Mouse (Mus musculus): ENCODE measurements around the gene H2al1i. TPM values are rescaled to one million over a fixed set of nuclear protein-coding genes. Genes with fewer than 3 reads are reported as not detected.
A peak's percentile ranks its signal among the peaks of the same experiment; 100 is the strongest.
"Not testable (repeated sequence)": the region's sequence is repeated elsewhere in the genome, so short reads cannot be mapped to it uniquely, and the experiment has no call there.

The H2al1i gene
- polyA plus RNA-seq (2015; fragmentation: Nextera tagmentation; extraction: Ambion mirVana): not detected in 2 replicates

- not testable (repeated sequence) for H3K36me3 ChIP-seq (ENCODE audit: insufficient read depth, low read length); H3K9ac ChIP-seq (replicated peaks; ENCODE audit: low read depth); ATAC-seq; H3K4me2 ChIP-seq (replicated peaks; ENCODE audit: low read depth, low read length); H3K4me1 ChIP-seq (ENCODE audit: insufficient read depth, low read depth, low read length); H3K27ac ChIP-seq (ENCODE audit: low read length); H3K4me3 ChIP-seq (ENCODE audit: low read depth, low read length); DNase-seq (ENCODE audit: low spot score); H3K9me3 ChIP-seq (ENCODE audit: low read length); H3K27me3 ChIP-seq (replicated peaks; ENCODE audit: insufficient read depth, low read length)
- WGBS: 67% methylated on average over 2 of the region's 5 CpGs
Observed at GRCm38 (mm10) chrX:11324359-11324758, at the start of gene H2al1i. TSS of gene H2al1i (plus strand) at chrX:11324659.

- H3K4me1 ChIP-seq (ENCODE audit: insufficient read depth, low read depth, low read length): no peaks in the 10 kb centered on the region
- H3K27ac ChIP-seq (ENCODE audit: low read length): no peak overlapping the region
- H3K9ac ChIP-seq (replicated peaks; ENCODE audit: low read depth): no peak overlapping the region
- DNase-seq (ENCODE audit: low spot score) (no peak), ATAC-seq (no peak)
- no peak overlapping the region for H3K4me2 ChIP-seq (replicated peaks; ENCODE audit: low read depth, low read length)
- H3K9me3 ChIP-seq (ENCODE audit: low read length): no peaks in the 10 kb centered on the region
- H3K36me3 ChIP-seq (ENCODE audit: insufficient read depth, low read length): no peaks in the 10 kb centered on the region
- no peak for TF ChIP-seq CTCF (IDR thresholded peaks at IDR 0.05)
- no peak for TF ChIP-seq EP300 (IDR thresholded peaks at IDR 0.05)
- H3K4me3 ChIP-seq (ENCODE audit: low read depth, low read length): no peak overlapping the region
- H3K27me3 ChIP-seq (replicated peaks; ENCODE audit: insufficient read depth, low read length): no peaks in the 10 kb centered on the region
- 51% methylated on average over 6 of the region's 6 CpGs for WGBS
Observed at GRCm38 (mm10) chrX:11277083-11277482, 47.4 kb upstream of the H2al1i start.

- TF ChIP-seq CTCF (IDR thresholded peaks at IDR 0.05): no peak
- TF ChIP-seq EP300 (IDR thresholded peaks at IDR 0.05): no peak
- no peak for DNase-seq (ENCODE audit: low spot score)
- H3K4me2 ChIP-seq (replicated peaks; ENCODE audit: low read depth, low read length): no peak overlapping the region
- no peaks in the 10 kb centered on the region for H3K9me3 ChIP-seq (ENCODE audit: low read length)
- WGBS: 51% methylated on average over 2 of the region's 2 CpGs
- H3K4me3 ChIP-seq (ENCODE audit: low read depth, low read length): no peak overlapping the region
- no peak overlapping the region for H3K9ac ChIP-seq (replicated peaks; ENCODE audit: low read depth)
- H3K27me3 ChIP-seq (replicated peaks; ENCODE audit: insufficient read depth, low read length): no peaks in the 10 kb centered on the region
- no peaks in the 10 kb centered on the region for H3K36me3 ChIP-seq (ENCODE audit: insufficient read depth, low read length)
- no peaks in the 10 kb centered on the region for H3K4me1 ChIP-seq (ENCODE audit: insufficient read depth, low read depth, low read length)
- no peak for ATAC-seq
- H3K27ac ChIP-seq (ENCODE audit: low read length): no peak overlapping the region
Observed at GRCm38 (mm10) chrX:11280741-11281140, 43.7 kb upstream of the H2al1i start.

GRCm38 (mm10) chrX:11288306-11288882, 36.1 kb upstream of the H2al1i start:
- WGBS: 37% methylated on average over 14 of the region's 14 CpGs
- no peaks in the 10 kb centered on the region for H3K36me3 ChIP-seq (ENCODE audit: insufficient read depth, low read length)
- peak; percentile 74 for ATAC-seq
- H3K27me3 ChIP-seq (replicated peaks; ENCODE audit: insufficient read depth, low read length): no peaks in the 10 kb centered on the region
- DNase-seq (ENCODE audit: low spot score): peak; percentile 28
- H3K4me2 ChIP-seq (replicated peaks; ENCODE audit: low read depth, low read length): no peak overlapping the region
- no peaks in the 10 kb centered on the region for H3K4me1 ChIP-seq (ENCODE audit: insufficient read depth, low read depth, low read length)
- H3K4me3 ChIP-seq (ENCODE audit: low read depth, low read length): no peak overlapping the region
- no peak overlapping the region for H3K9ac ChIP-seq (replicated peaks; ENCODE audit: low read depth)
- TF ChIP-seq EP300 (IDR thresholded peaks at IDR 0.05) (0 out of 2 replicates have a peak, but pooled peaks have one; percentile 22), CTCF (IDR thresholded peaks at IDR 0.05) (no peak)
- H3K27ac ChIP-seq (ENCODE audit: low read length): no peak overlapping the region
- H3K9me3 ChIP-seq (ENCODE audit: low read length): no peaks in the 10 kb centered on the region

GRCm38 (mm10) chrX:11289244-11289643, 35.2 kb upstream of the H2al1i start:
- Histone ChIP-seq H3K4me2 (replicated peaks; ENCODE audit: low read depth, low read length) (no peak overlapping the region), H3K9me3 (ENCODE audit: low read length) (no peaks in the 10 kb centered on the region), H3K36me3 (ENCODE audit: insufficient read depth, low read length) (no peaks in the 10 kb centered on the region), H3K4me1 (ENCODE audit: insufficient read depth, low read depth, low read length) (no peaks in the 10 kb centered on the region), H3K27me3 (replicated peaks; ENCODE audit: insufficient read depth, low read length) (no peaks in the 10 kb centered on the region), H3K4me3 (ENCODE audit: low read depth, low read length) (no peak overlapping the region), H3K9ac (replicated peaks; ENCODE audit: low read depth) (no peak overlapping the region), H3K27ac (ENCODE audit: low read length) (no peak overlapping the region)
- ATAC-seq: no peak
- TF ChIP-seq CTCF (IDR thresholded peaks at IDR 0.05): no peak
- DNase-seq (ENCODE audit: low spot score): no peak
- WGBS: 57% methylated on average over 4 of the region's 4 CpGs

GRCm38 (mm10) chrX:11298957-11299356, 25.5 kb upstream of the H2al1i start, which contains the start of gene H2al1a:
TSS of gene H2al1a (plus strand) at chrX:11299257.
- ATAC-seq; DNase-seq (ENCODE audit: low spot score); H3K27ac ChIP-seq (ENCODE audit: low read length); H3K36me3 ChIP-seq (ENCODE audit: insufficient read depth, low read length); H3K27me3 ChIP-seq (replicated peaks; ENCODE audit: insufficient read depth, low read length); H3K9ac ChIP-seq (replicated peaks; ENCODE audit: low read depth); H3K4me2 ChIP-seq (replicated peaks; ENCODE audit: low read depth, low read length); H3K9me3 ChIP-seq (ENCODE audit: low read length); H3K4me1 ChIP-seq (ENCODE audit: insufficient read depth, low read depth, low read length); H3K4me3 ChIP-seq (ENCODE audit: low read depth, low read length): not testable (repeated sequence)
- no CpG with 5 or more reads among the region's 3 CpGs for WGBS

- H3K9ac ChIP-seq (replicated peaks; ENCODE audit: low read depth); DNase-seq (ENCODE audit: low spot score); H3K27me3 ChIP-seq (replicated peaks; ENCODE audit: insufficient read depth, low read length); H3K36me3 ChIP-seq (ENCODE audit: insufficient read depth, low read length); H3K9me3 ChIP-seq (ENCODE audit: low read length); H3K4me3 ChIP-seq (ENCODE audit: low read depth, low read length); ATAC-seq; H3K27ac ChIP-seq (ENCODE audit: low read length); H3K4me1 ChIP-seq (ENCODE audit: insufficient read depth, low read depth, low read length); H3K4me2 ChIP-seq (replicated peaks; ENCODE audit: low read depth, low read length): not testable (repeated sequence)
- 94% methylated on average over 1 of the region's 3 CpGs for WGBS
Observed at GRCm38 (mm10) chrX:11302132-11302531, 22.3 kb upstream of the H2al1i start, which contains the start of gene H2al1b. TSS of gene H2al1b (plus strand) at chrX:11302432.

- H3K4me2 ChIP-seq (replicated peaks; ENCODE audit: low read depth, low read length); H3K4me3 ChIP-seq (ENCODE audit: low read depth, low read length): not testable (repeated sequence)
- 57% methylated on average over 1 of the region's 6 CpGs for WGBS
Observed at GRCm38 (mm10) chrX:11305355-11305754, 19.1 kb upstream of the H2al1i start, which contains the start of gene H2al1c. TSS of gene H2al1c (plus strand) at chrX:11305655.

GRCm38 (mm10) chrX:11308524-11308923, 15.9 kb upstream of the H2al1i start, which contains the start of gene H2al1d:
TSS of gene H2al1d (plus strand) at chrX:11308824.
- not testable (repeated sequence) for ATAC-seq; H3K27ac ChIP-seq (ENCODE audit: low read length); H3K9ac ChIP-seq (replicated peaks; ENCODE audit: low read depth); H3K36me3 ChIP-seq (ENCODE audit: insufficient read depth, low read length); DNase-seq (ENCODE audit: low spot score); H3K4me2 ChIP-seq (replicated peaks; ENCODE audit: low read depth, low read length); H3K4me1 ChIP-seq (ENCODE audit: insufficient read depth, low read depth, low read length); H3K9me3 ChIP-seq (ENCODE audit: low read length); H3K4me3 ChIP-seq (ENCODE audit: low read depth, low read length); H3K27me3 ChIP-seq (replicated peaks; ENCODE audit: insufficient read depth, low read length)
- WGBS: no CpG with 5 or more reads among the region's 6 CpGs

More at GRCm38 (mm10) chrX:11305355-11305754, 19.1 kb upstream of the H2al1i start, which contains the start of gene H2al1c:
- H3K4me1 ChIP-seq (ENCODE audit: insufficient read depth, low read depth, low read length); DNase-seq (ENCODE audit: low spot score); H3K27ac ChIP-seq (ENCODE audit: low read length); H3K36me3 ChIP-seq (ENCODE audit: insufficient read depth, low read length); H3K27me3 ChIP-seq (replicated peaks; ENCODE audit: insufficient read depth, low read length); H3K9ac ChIP-seq (replicated peaks; ENCODE audit: low read depth); H3K9me3 ChIP-seq (ENCODE audit: low read length); ATAC-seq: not testable (repeated sequence)

All from lung, postnatal 0 days (tissue).